Mouse (Mus musculus): ENCODE measurements around the gene Abca1.

Gene Abca1

GRCm38 (mm10) chr4:52986266-52986665 lies 173.4 kb downstream of the Abca1 start:
- no peak for DNase-seq

- peak in 1 of 2 experiments; percentile 8 for DNase-seq
These were observed 174.5 kb downstream of the Abca1 start for GRCm38 (mm10) chr4:52985216-52985615.
